Mouse (Mus musculus) embryonic fibroblast, embryonic 13.5 days (primary cell): Measurements from ENCODE around the gene Atp5d. TPM values are rescaled to one million over a fixed set of nuclear protein-coding genes. Genes with fewer than 3 reads are reported as not detected.
A peak's percentile ranks its signal among the peaks of the same experiment; 100 is the strongest.

Source experiments
- H3K27ac ChIP-seq: 2 replicates; pipeline ENCODE4 v1.5.1; 2012; ENCODE audit warnings: low read length, control low read depth, inconsistent platforms; ENCODE audit not compliant: insufficient read depth
- H3K4me1 ChIP-seq: 2 replicates; pipeline ENCODE4 v1.6.1; 2011; ENCODE audit warnings: low read length; ENCODE audit not compliant: control insufficient read depth, insufficient read depth
- H3K4me3 ChIP-seq: 2 replicates; pipeline ENCODE4 v1.5.1; 2011; ENCODE audit warnings: mild to moderate bottlenecking, control low read depth, low read length; ENCODE audit not compliant: insufficient read depth
- CTCF ChIP-seq: IDR thresholded peaks from 2 replicates; pipeline ENCODE4 v1.5.1; 2011; ENCODE audit warnings: mild to moderate bottlenecking, control low read depth, low read length, moderate library complexity, borderline replicate concordance; ENCODE audit not compliant: insufficient read depth
- POLR2A ChIP-seq: IDR thresholded peaks from 2 replicates; pipeline ENCODE4 v1.6.1; 2011; ENCODE audit warnings: low read depth, mild to moderate bottlenecking, control low read depth, low read length, moderate library complexity
- polyA plus RNA-seq: library from polyadenylated mRNA; stranded (reverse); fragments of >200 nt; gene quantifications from 2 replicates; pipeline ENCODE4 v1.2.4, GENCODE M21; 2011; ENCODE audit warnings: low read depth; ENCODE audit not compliant: missing spikeins, insufficient read length

The Atp5d gene
- polyA plus RNA-seq, 1 experiment = 202 TPM

GRCm38 (mm10) chr10:80145896-80146295, 7.5 kb downstream of the Atp5d start:
- TF ChIP-seq CTCF = no peak
- no peak overlapping the region for H3K4me3 ChIP-seq
- H3K27ac ChIP-seq = no peak overlapping the region
- H3K4me1 ChIP-seq = peaks cover 2% of the 10 kb centered on the region; the same call in 1 of the 2 replicates

DNA sequence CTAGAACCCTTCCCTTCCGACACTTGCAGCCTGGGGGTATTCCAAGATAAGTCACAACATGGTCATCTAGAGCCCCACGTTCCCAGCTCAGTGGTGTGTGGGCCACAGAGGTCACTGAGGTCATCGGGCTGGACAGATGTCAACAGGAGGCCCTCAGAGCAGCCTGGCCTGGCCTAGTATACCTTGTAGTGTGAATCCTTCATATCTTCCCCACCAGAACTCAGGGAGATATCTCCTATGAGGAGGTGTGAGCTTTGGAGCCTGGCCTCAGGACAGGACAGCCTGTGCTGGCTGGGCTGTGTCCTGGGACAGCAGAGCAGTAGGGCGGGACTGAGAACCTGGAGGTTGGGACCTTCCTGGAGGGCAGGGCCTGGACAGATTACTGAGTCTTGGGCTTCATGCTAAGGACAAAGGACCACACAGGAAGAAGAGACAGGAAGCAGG, 8.2 kb downstream of the Atp5d start:
- no peak for TF ChIP-seq POLR2A
- no peak for TF ChIP-seq CTCF
- peaks cover 2% of the 10 kb centered on the region; the same call in 1 of the 2 replicates for H3K4me1 ChIP-seq

DNA sequence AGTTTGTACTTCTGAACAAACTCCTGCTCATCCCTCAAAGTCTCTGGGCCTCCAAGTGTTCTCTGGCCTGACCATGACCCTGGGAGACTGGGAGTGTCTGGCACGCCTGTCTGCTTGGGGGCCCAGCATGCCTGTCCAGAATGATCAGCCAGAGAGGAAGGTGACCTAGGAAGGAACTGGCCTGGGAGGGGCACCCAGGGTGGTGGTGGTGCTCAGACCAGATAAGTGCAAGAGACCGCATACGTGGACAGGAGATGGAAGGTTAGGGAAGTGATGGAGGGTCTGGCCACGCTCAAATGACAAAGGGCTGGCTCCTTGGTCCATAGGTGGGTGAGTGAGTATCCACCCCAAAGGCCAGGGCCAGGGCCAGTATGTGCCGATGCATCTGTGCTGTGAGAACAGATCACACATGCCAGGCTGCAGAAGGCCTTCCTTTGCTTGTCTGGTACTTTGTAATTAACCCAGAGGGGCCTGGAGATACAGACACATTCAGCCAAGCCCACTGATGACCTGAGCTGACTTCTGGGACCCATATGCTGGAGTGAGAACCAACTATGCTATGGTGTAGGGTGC, 8.8 kb downstream of the Atp5d start:
- Histone ChIP-seq H3K4me3 (no peak overlapping the region), H3K4me1 (peaks cover 2% of the 10 kb centered on the region; the same call in 1 of the 2 replicates), H3K27ac (no peak overlapping the region; the same call in 1 of the 2 replicates)
- TF ChIP-seq CTCF = no peak
- TF ChIP-seq POLR2A = no peak

More for the DNA sequence above, 8.2 kb downstream of the Atp5d start:
- H3K4me3 ChIP-seq = no peak overlapping the region
- H3K27ac ChIP-seq = no peak overlapping the region

- TF ChIP-seq CTCF = peak; percentile 28; the same call in 1 of the 2 replicates
- peak; percentile 98 for TF ChIP-seq POLR2A
- peak within 1 kb of the TSS; percentile 71 for H3K4me3 ChIP-seq
- H3K27ac ChIP-seq = peak within 1 kb of the TSS; percentile 87
- peaks cover 2% of the 10 kb centered on the region; the same call in 1 of the 2 replicates for H3K4me1 ChIP-seq
These were observed 9.5 kb downstream of the Atp5d start, which contains the start of gene Midn for GRCm38 (mm10) chr10:80147719-80148601. Midn (plus strand) TSS chr10:80148272.

GRCm38 (mm10) chr10:80148610-80149290, 10.3 kb downstream of the Atp5d start:
- peak overlapping the region; percentile 71 for H3K4me3 ChIP-seq
- peak; percentile 67; the same call in 1 of the 2 replicates for TF ChIP-seq POLR2A
- TF ChIP-seq CTCF = 0 out of 2 replicates have a peak, but pooled peaks have one; percentile 19
- peaks cover 2% of the 10 kb centered on the region; the same call in 1 of the 2 replicates for H3K4me1 ChIP-seq
- peak overlapping the region; percentile 87 for H3K27ac ChIP-seq

DNA sequence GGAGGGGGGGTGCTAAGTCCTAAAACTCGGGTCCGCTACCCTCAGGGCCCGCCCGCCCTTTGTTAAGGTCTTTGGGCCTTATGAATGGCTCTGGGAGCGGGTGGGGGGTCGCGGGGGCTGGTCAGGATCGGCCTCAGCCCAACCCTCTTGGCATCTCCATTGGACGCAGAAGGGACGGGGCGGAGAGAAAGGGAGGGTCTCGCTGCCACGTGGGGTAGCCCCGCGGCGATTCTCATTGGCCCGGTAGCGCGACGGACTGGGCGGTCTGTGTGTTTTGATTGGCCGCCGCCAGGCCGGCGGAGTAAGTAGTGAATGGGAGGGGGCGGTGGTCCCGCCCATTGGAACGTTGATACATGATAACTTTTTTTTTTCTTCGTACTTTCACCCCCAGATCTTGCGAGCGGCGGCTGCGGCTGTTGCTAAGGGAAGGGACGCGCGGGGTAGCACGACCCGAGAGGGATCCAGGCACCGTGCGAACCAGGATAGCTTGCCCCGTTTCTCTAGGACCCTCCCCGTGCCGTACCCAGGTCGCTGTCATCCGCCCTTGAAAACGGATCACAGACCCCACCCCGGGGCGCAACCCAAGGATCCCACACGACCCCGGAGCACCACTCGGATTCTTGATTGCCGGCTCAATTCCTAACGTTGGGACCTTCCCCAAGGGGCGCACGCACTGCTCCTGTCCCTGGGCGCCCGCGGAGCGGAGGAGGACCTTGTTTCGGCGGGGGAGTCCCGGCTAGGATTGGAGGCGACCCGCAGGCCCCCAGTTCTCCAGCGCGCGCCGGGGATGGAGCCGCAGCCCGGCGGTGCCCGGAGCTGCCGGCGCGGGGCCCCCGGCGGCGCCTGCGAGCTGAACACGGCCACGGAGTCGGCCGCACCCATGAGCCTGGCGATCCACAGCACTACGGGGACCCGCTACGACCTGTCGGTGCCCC, 11.1 kb downstream of the Atp5d start:
- peak overlapping the region; percentile 87 for H3K27ac ChIP-seq
- H3K4me1 ChIP-seq = peaks cover 2% of the 10 kb centered on the region
- H3K4me3 ChIP-seq = peak overlapping the region; percentile 81
- TF ChIP-seq POLR2A (peak; percentile 97), CTCF (no peak)

DNA sequence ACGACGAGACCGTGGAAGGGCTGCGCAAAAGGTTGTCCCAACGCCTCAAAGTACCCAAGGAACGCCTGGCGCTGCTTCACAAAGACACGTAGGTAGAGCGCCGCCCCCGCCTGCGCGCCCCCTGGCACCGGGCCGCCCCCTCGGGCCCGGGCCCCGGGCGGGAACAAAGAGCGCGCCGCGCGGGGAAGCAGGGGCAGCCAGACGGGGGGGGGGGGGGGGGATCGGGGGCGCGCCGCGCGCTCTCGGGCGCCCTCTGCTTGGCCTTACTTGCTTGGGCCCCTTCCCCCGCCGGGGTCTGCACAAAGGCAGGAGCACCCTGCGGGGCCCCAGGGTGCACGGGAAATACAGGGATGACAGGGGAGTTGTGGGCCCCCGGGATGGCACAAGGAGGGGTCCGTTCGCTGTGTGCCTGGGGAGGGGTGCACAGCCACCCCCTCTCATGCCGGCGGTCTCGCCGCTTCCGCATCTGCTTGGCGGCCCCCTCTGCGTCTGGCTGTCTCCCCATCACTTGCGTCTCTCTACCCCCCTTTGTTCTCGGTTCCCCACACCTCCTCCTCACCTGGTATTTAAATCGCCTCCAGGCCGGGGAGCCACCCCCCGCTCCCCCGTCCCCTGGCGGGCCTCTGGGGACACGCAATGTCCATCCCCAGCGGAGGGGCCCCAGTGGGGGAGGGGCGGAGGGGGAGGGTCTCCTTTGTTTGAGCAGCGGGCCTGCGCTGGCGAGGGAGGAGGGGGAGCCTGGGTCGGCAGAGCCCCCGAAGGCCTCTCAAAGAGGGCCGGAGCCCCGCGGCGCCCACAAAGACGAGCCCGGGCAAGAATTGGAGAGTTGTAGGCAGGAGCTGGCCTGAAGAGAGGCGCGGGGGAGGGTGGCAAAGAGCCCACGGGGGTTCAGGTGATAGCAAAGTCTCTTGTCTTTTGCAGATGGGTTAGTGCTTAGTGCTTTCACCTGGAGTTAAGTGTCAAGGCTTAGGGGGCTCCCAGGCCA, 12.1 kb downstream of the Atp5d start:
- peak overlapping the region; percentile 95 for H3K27ac ChIP-seq
- H3K4me1 ChIP-seq = peaks cover 10% of the 10 kb centered on the region
- peak overlapping the region; percentile 81 for H3K4me3 ChIP-seq
- no peak for TF ChIP-seq CTCF
- TF ChIP-seq POLR2A = no peak; the same call in none of the 2 replicates
